Mouse (Mus musculus) intestine, postnatal 0 days (tissue): ENCODE measurements at regions not wholly inside any gene's neighbourhood (a gene's known extent, or its start where the extent isn't known, plus 50 kb on each side); places are given as distances from the start of the nearest gene placed in this dataset.

Source experiments
- ATAC-seq: fragments of 200-750 bp; cut with Nextera tagmentation; 2 replicates; pipeline ENCODE4 v1.8.0; 2017; ENCODE audit warnings: mild to moderate bottlenecking, moderate TSS enrichment, moderate library complexity
- H3K27ac ChIP-seq: fragments of 300-500 bp; sonication (generic); 2 replicates; pipeline ENCODE4 v1.5.1; 2014; ENCODE audit warnings: mild to moderate bottlenecking, low read depth, low read length, moderate library complexity
- H3K27me3 ChIP-seq: fragments of 300-500 bp; sonication (generic); replicated peaks from 2 replicates; pipeline ENCODE4 v1.6.1; 2014; ENCODE audit warnings: low read length, mixed read lengths; ENCODE audit not compliant: control insufficient read depth, insufficient read depth
- H3K36me3 ChIP-seq: fragments of 300-500 bp; sonication (generic); 2 replicates; pipeline ENCODE4 v1.6.1; 2014; ENCODE audit warnings: mild to moderate bottlenecking, moderate library complexity; ENCODE audit not compliant: control insufficient read depth, insufficient read depth
- H3K4me1 ChIP-seq: fragments of 300-500 bp; sonication (generic); replicated peaks from 2 replicates; pipeline ENCODE4 v1.6.1; 2014; ENCODE audit warnings: antibody characterized with exemption, low read length, mixed read lengths; ENCODE audit not compliant: control insufficient read depth, insufficient read depth
- H3K4me2 ChIP-seq: fragments of 300-500 bp; sonication (generic); replicated peaks from 2 replicates; pipeline ENCODE4 v1.6.1; 2014; ENCODE audit warnings: low read depth, mild to moderate bottlenecking, moderate library complexity
- H3K4me3 ChIP-seq: fragments of 300-500 bp; sonication (generic); 2 replicates; pipeline ENCODE4 v1.5.1; 2014; ENCODE audit warnings: low read depth, low read length
- H3K9ac ChIP-seq: fragments of 300-500 bp; sonication (generic); 2 replicates; pipeline ENCODE4 v1.6.1; 2014; ENCODE audit warnings: mild to moderate bottlenecking, low read depth, low read length
- H3K9me3 ChIP-seq: fragments of 300-500 bp; sonication (generic); 2 replicates; pipeline ENCODE4 v1.6.1; 2016; ENCODE audit warnings: mixed run types; ENCODE audit not compliant: control insufficient read depth
- CTCF ChIP-seq: sonication (generic); IDR thresholded peaks from 2 replicates; pipeline ENCODE4 v1.5.1; 2016; ENCODE audit warnings: low read depth, mild to moderate bottlenecking, control low read depth, antibody characterized with exemption, moderate library complexity
- WGBS: fragments of 180-500 bp; shearing (Covaris S2); extraction: QIAGEN DNeasy Blood & Tissue Kit; methylation state at CpG from one replicate; pipeline ENCODE4 v1.1.7; 2014; 5-methylcytosine and 5-hydroxymethylcytosine counted together

DNA sequence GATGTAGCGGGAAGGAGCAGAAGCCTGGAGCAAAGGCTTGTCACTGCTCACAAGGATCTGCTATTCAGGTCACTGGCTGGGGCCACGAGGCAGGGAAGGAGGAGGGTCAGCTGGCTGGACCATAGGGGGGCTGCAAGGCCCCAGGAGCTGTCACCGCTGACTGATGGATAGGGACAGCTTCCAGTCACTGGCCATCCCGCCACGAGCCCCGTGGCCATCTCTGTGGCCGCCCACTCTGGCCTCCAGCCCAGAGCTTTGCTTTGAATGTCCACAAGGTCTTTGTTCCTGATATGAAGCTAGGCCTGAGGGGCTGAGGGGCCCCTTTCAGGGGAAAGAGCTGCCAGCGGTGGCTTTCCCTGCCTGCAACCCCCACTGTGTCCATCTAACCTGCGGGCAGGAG lies 111.9 kb downstream of the Mn1 start:
- 39% methylated on average over 9 of the region's 9 CpGs for WGBS

DNA sequence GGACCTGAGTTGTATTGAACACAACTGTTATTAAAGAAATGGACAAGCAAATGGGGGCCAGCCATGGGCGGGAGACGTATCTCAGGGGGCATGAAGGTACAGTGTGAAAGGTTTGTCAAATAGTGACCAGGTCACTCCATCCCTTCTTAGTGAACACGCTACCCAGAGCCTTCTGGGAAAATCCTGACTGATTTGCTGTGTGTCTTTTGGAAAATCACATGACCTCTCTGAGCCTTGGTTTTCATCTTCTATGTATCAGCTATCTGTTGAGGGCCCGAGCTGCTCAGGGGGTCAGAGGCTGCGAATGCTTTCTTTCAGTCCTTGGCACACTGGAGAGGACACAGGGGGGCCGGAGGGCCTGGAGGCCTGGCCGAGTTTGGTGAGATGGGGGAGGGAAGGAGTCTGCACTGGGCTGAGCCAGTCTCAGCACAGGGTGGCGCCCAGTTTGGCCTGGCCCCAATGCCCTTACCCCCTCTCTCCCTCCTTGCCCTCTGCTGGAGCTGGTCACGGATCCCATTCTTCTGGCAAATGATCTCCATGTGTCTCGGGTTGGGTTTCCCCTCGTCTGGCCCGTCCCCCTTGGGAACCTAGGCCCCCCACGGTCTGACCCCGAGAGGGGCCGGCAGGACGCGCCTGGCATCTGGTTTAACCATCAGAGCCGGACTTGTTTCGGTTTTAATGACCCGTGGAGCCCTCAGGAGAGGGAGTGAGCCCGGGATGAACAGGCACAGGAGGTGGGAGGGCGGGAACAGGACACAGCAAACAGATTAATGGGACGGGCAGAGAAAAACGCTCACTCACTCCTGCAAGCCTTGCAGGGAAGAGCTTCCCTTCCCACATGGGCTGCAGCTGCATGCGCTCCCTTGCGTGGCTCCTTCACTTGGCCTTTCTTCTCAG lies 113.7 kb downstream of the Mn1 start:
- no peak for TF ChIP-seq CTCF
- Histone ChIP-seq H3K4me1 (0 out of 2 replicates have a peak, but pooled peaks cover 5% of the 10 kb centered on the region), H3K27me3 (no peaks in the 10 kb centered on the region), H3K9me3 (no peaks in the 10 kb centered on the region), H3K4me2 (peak overlapping the region; percentile 39; the same call in 1 of the 2 replicates), H3K4me3 (no peak overlapping the region), H3K36me3 (no peaks in the 10 kb centered on the region), H3K9ac (no peak overlapping the region), H3K27ac (no peak overlapping the region)
- no peak for ATAC-seq
- WGBS: 27% methylated on average over 26 of the region's 26 CpGs

More for the DNA sequence above, 111.9 kb downstream of the Mn1 start:
- H3K27ac ChIP-seq: no peak overlapping the region
- no peaks in the 10 kb centered on the region for H3K27me3 ChIP-seq
- 0 out of 2 replicates have a peak, but pooled peaks cover 5% of the 10 kb centered on the region for H3K4me1 ChIP-seq
- H3K4me3 ChIP-seq: no peak overlapping the region
- H3K4me2 ChIP-seq: no peak overlapping the region
- H3K9ac ChIP-seq: no peak overlapping the region
- no peak for ATAC-seq
- H3K9me3 ChIP-seq: no peaks in the 10 kb centered on the region
- H3K36me3 ChIP-seq: no peaks in the 10 kb centered on the region
- no peak for TF ChIP-seq CTCF

DNA sequence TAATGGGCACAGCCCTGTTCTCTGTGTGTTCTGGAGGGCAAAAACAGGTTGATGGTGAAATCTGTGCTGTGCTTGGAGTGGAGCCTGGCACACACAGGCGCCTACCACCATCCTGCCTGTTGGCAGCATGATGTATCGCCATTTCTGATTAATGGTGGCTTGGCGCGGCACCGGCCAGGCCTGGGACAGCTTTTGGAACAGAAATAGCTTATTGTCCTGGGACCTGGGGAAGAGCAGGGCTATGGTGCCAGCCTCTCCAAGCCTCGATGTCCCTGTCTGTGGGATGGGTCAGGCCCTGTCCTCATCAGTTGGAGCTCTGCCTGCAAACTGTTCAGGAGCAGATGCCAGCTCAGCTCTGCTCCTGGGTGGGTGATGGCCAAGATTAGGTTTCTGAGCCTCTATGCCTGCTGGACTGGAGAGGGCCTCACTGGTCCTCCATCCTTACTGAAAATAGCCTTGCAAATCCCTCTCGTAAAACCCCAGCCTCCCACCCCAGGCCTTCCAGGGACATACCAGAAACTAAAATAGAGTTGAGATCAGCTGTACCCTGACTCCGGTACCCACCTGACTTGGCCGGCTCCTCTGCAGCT lies 115.4 kb downstream of the Mn1 start:
- no peak overlapping the region for H3K4me3 ChIP-seq
- no peak for ATAC-seq
- no peak overlapping the region for H3K27ac ChIP-seq
- H3K27me3 ChIP-seq: no peaks in the 10 kb centered on the region
- no peak overlapping the region for H3K4me2 ChIP-seq
- H3K4me1 ChIP-seq: 0 out of 2 replicates have a peak, but pooled peaks cover 5% of the 10 kb centered on the region
- WGBS: 89% methylated on average over 9 of the region's 9 CpGs
- no peaks in the 10 kb centered on the region for H3K36me3 ChIP-seq
- TF ChIP-seq CTCF: no peak
- no peaks in the 10 kb centered on the region for H3K9me3 ChIP-seq
- H3K9ac ChIP-seq: no peak overlapping the region

DNA sequence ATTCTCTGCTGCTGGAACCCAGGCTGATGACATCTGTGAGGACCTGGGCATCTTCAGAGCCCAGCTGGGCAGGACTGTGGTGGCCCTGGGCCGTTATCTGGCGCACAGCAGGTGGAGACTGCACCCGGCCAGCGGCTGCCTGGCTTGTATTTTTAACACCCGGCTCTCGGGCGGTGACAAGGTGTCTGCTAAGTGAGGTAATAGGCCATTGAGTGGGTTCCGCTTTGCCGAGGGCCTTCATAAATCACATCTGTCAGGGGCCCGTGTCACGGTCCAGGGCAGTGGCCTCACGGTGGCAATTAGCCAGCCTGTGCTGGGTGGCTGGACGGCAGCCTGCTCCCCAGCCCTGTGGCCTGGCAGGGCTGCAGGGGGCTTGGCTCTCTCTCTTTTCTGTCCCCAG lies 118.8 kb downstream of the Mn1 start:
- H3K4me2 ChIP-seq: no peak overlapping the region
- no peak overlapping the region for H3K9ac ChIP-seq
- no peaks in the 10 kb centered on the region for H3K4me1 ChIP-seq
- no peaks in the 10 kb centered on the region for H3K27me3 ChIP-seq
- H3K4me3 ChIP-seq: no peak overlapping the region
- WGBS: 17% methylated on average over 13 of the region's 13 CpGs
- no peaks in the 10 kb centered on the region for H3K36me3 ChIP-seq
- no peak for TF ChIP-seq CTCF
- no peak for ATAC-seq
- no peak overlapping the region for H3K27ac ChIP-seq
- no peaks in the 10 kb centered on the region for H3K9me3 ChIP-seq

DNA sequence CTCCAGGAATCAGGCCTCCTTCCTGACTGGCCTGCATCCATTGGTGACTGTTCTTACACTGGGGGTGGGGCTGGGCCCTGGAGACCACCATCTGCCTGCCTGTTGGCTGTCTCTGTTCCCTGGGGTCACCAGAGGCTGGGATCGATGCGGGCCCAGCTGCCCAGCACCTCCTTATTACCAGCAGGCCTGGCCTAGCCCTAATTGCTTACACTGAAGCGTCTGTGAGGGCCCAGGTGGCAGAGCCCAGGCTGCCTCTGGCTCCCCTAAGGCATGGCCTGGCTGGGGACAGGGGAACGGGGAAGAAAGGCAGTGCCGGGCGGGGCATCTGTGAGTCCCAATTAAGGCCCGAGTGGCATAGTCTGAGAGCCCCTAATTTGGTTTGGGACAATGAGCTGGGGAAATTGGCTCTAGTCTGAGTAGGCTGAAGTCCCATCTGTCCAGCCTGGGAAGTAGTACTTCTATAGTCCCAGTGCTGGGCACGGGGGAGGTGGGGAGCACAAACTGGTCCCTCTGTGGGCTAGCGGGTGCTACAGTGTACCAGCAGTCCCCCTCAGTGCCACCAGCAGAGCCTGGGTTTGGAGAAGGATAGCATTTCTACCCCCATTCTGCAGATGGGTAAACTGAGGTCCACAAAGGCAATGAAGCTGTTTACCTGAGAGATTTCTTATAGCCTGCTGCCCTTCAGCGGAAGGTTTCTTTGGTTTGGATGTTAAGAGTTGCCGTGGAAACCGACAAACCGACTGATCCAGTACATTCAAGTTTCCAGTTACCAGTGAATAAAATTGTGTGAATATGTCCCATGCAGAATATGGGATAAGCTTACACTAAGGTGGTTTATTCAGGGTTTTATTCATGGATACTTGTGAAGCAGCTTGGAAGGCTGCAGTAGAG lies 121.6 kb downstream of the Mn1 start:
- no peak for ATAC-seq
- H3K9me3 ChIP-seq: no peaks in the 10 kb centered on the region
- no peak overlapping the region for H3K9ac ChIP-seq
- no peaks in the 10 kb centered on the region for H3K27me3 ChIP-seq
- no peak overlapping the region for H3K4me3 ChIP-seq
- 80% methylated on average over 13 of the region's 13 CpGs for WGBS
- H3K36me3 ChIP-seq: no peaks in the 10 kb centered on the region
- no peaks in the 10 kb centered on the region for H3K4me1 ChIP-seq
- no peak overlapping the region for H3K4me2 ChIP-seq
- TF ChIP-seq CTCF: no peak
- no peak overlapping the region for H3K27ac ChIP-seq

DNA sequence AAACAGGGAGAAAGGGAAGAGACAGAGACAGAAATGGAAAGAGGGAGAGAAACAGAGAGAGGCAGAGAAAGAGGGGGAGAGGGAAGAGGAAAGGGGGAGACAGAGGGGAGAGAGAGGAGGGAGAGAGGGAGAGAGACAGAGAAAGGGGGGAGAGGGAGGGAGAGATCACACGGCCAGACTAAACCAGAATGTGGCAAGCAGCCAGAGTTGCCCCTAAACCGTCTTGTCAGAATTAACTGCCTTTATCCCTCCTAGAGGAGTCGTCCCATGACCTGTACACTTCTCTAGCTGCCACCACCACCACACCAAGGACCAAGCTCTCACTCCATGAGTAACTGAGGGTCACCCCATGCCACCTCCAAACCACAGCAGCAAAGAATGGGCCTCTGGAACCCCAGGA lies 123.3 kb downstream of the Mn1 start:
- Histone ChIP-seq H3K9me3 (no peaks in the 10 kb centered on the region), H3K36me3 (no peaks in the 10 kb centered on the region), H3K4me3 (no peak overlapping the region), H3K27ac (no peak overlapping the region), H3K4me2 (no peak overlapping the region), H3K27me3 (no peaks in the 10 kb centered on the region), H3K4me1 (no peaks in the 10 kb centered on the region), H3K9ac (no peak overlapping the region)
- no peak for TF ChIP-seq CTCF
- 22% methylated on average over 3 of the region's 3 CpGs for WGBS
- ATAC-seq: no peak
